Mouse (Mus musculus): ENCODE results near the gene Stat5b.

Gene Stat5b

DNA sequence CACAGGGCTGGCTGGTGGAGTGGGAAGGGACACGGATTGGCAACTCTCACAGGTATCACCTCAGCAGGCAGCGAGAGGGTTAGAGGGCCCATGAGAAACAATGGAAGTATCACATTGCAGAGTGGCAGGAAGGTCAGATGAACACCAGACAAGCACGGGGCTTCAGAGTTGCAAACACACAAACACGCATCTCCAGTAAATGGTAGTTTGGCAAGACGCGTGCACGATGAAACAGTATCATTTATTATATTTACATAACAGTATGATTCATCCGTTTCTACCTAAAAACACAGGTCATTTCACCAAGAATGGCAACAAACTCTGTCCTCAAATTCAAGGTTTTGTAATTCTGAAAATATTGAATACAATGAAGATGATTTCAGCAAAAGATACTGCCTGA lies 11.0 kb downstream of the Stat5b start:
- DNase-seq (ENCODE audit: low read depth), result no peak

- no peak for DNase-seq (ENCODE audit: low read depth)
These were observed 11.6 kb downstream of the Stat5b start for GRCm38 (mm10) chr11:100838894-100839293.

GRCm38 (mm10) chr11:100836923-100837702 lies 13.4 kb downstream of the Stat5b start:
- no peak for DNase-seq (ENCODE audit: low read depth)

GRCm38 (mm10) chr11:100833466-100833865 lies 17.1 kb downstream of the Stat5b start:
- DNase-seq (ENCODE audit: low read depth), result peak; percentile 44

DNA sequence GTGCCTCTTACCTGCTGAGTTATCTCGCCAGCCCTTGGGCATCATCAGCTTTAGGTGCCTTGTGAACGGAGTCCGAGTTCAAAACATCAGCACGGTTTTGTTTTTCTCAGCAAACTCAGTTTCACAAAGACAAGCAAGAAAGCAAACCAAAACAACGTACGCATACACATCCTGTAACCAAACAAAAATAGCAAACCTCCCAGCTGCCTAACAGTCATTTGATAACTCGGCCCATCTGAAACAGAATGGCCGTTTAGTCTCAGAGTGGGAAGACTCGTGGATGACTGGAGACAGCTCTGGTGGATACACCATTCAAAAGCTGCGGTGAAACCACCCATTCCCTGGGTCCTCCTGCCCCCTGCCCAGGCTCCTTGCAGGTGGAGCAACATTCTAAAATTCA lies 19.1 kb downstream of the Stat5b start:
- DNase-seq (ENCODE audit: low read depth), result no peak

DNA sequence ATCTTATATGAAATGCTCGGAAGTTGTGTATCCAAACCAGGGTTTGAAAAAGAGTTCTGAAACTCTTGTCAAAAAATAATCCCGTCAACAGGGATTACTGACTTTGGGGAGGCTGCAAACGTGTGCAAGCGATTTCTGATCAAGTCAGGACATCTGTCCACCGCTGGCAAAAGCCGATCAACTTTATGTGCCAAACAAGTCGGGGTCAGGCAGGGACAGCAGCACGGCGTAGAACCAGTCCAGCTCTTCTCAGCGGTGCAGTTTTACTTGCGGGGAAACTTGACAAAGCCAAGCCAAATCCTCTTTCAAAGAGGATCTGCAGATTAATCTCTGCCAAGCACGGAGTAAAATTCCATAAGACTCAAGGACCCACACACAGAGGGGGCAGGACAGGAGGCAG lies 20.8 kb downstream of the Stat5b start:
- DNase-seq (ENCODE audit: low read depth), result no peak

- no peak for DNase-seq (ENCODE audit: low read depth)
These were observed 21.8 kb downstream of the Stat5b start for GRCm38 (mm10) chr11:100828676-100829151.

GRCm38 (mm10) chr11:100826161-100826866 lies 24.2 kb downstream of the Stat5b start:
- DNase-seq (ENCODE audit: low read depth), result peak; percentile 66

GRCm38 (mm10) chr11:100825451-100825850 lies 25.1 kb downstream of the Stat5b start:
- no peak for DNase-seq (ENCODE audit: low read depth)

GRCm38 (mm10) chr11:100824496-100824895 lies 26.0 kb downstream of the Stat5b start:
- no peak for DNase-seq (ENCODE audit: low read depth)

- peak; percentile 34 for DNase-seq (ENCODE audit: low read depth)
These were observed 26.8 kb downstream of the Stat5b start for GRCm38 (mm10) chr11:100823543-100824313.

- peak; percentile 64 for DNase-seq (ENCODE audit: low read depth)
These were observed 28.2 kb downstream of the Stat5b start for GRCm38 (mm10) chr11:100822365-100822764.

GRCm38 (mm10) chr11:100821605-100822220 lies 28.8 kb downstream of the Stat5b start:
- no peak for DNase-seq (ENCODE audit: low read depth)

DNA sequence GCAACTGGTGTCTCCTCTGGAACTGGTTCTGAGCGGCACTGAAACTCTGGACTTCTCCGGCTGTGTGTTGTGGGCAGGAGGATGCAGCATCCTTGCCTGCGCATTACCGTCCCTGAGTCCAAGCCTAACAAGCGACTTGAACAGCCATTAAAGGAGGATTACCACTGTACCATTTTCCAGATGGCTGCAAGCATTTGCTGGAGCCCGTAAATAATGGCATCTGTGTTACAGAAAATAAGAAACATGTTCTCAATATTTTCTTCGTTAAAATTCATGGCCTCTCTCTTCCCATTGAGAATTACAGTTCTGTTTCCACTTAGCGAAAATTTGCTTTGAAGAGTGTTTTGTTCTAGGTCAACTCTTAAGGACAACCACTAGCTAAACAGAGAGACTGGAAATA lies 30.5 kb downstream of the Stat5b start:
- no peak for DNase-seq (ENCODE audit: low read depth)

- DNase-seq (ENCODE audit: low read depth), result no peak
These were observed 30.9 kb downstream of the Stat5b start for GRCm38 (mm10) chr11:100819626-100820025.

GRCm38 (mm10) chr11:100819048-100819447 lies 31.5 kb downstream of the Stat5b start:
- no peak for DNase-seq (ENCODE audit: low read depth)

DNA sequence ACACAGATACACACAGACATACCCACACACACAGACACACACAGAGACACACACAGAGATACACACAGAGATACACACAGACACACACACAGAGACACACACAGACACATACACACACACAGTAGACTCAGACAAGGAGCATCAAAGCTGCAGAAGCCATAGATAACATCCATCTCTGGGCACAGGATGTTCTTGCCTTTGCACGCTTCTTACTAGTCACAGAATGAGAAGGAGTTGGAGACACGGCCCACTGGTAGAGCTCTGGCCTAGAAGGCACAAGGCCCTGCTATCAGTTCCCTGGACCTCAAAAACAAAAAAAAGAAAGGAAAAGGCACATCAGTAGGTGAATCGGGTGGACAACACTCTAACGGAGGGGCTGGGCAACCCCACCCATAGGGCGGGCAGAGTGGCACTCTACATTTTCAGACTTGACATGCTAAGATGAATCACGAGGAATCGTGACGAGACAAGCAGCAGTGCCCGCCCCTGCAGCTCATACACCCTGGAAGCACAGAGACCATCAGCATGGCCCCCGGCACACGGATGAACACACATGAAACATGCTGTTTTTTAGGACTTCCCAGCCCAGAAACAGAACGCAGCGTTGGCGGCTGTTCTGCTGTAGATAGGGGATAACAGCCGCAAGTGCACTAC lies 32.0 kb downstream of the Stat5b start:
- DNase-seq (ENCODE audit: low read depth), result no peak

GRCm38 (mm10) chr11:100817311-100817710 lies 33.2 kb downstream of the Stat5b start:
- DNase-seq (ENCODE audit: low read depth), result no peak

GRCm38 (mm10) chr11:100816801-100817200 lies 33.7 kb downstream of the Stat5b start:
- no peak for DNase-seq (ENCODE audit: low read depth)

- DNase-seq (ENCODE audit: low read depth), result no peak
These were observed 34.2 kb downstream of the Stat5b start for GRCm38 (mm10) chr11:100816342-100816741.

- peak; percentile 46 for DNase-seq (ENCODE audit: low read depth)
These were observed 36.0 kb downstream of the Stat5b start for GRCm38 (mm10) chr11:100814498-100814897.

- no peak for DNase-seq (ENCODE audit: low read depth)
These were observed 39.4 kb downstream of the Stat5b start for GRCm38 (mm10) chr11:100811132-100811531.

Measured in 416B (cell line).